Mouse (Mus musculus): ENCODE measurements around the gene Sox6. TPM values are rescaled to one million over a fixed set of nuclear protein-coding genes. Genes with fewer than 3 reads are reported as not detected.

Gene Sox6
- polyA plus RNA-seq, 1 experiment, result not detected

GRCm38 (mm10) chr7:115947916-115948315 is 90.7 kb downstream of the Sox6 start:
- no peak overlapping the region for H3K4me3 ChIP-seq (ENCODE audit: insufficient read depth, low read length)
- H3K4me1 ChIP-seq (ENCODE audit: control insufficient read depth, insufficient read depth, low read length), result no peaks in the 10 kb centered on the region
- no peak overlapping the region for H3K27ac ChIP-seq (ENCODE audit: insufficient read depth, low read depth, low read length)
- TF ChIP-seq POLR2A (IDR thresholded peaks at IDR 0.05; ENCODE audit: borderline replicate concordance, low read depth, low read length) (no peak), CTCF (IDR thresholded peaks at IDR 0.05; ENCODE audit: low read depth, low read length) (no peak)

GRCm38 (mm10) chr7:115946559-115946958 is 92.0 kb downstream of the Sox6 start:
- no peak overlapping the region for H3K4me3 ChIP-seq (ENCODE audit: insufficient read depth, low read length)
- TF ChIP-seq CTCF (IDR thresholded peaks at IDR 0.05; ENCODE audit: low read depth, low read length) (no peak), POLR2A (IDR thresholded peaks at IDR 0.05; ENCODE audit: borderline replicate concordance, low read depth, low read length) (no peak)
- H3K27ac ChIP-seq (ENCODE audit: insufficient read depth, low read depth, low read length), result no peak overlapping the region
- no peaks in the 10 kb centered on the region for H3K4me1 ChIP-seq (ENCODE audit: control insufficient read depth, insufficient read depth, low read length)

- H3K4me1 ChIP-seq (ENCODE audit: control insufficient read depth, insufficient read depth, low read length), result no peaks in the 10 kb centered on the region
- H3K27ac ChIP-seq (ENCODE audit: insufficient read depth, low read depth, low read length), result no peak overlapping the region
- no peak overlapping the region for H3K4me3 ChIP-seq (ENCODE audit: insufficient read depth, low read length)
- TF ChIP-seq CTCF (IDR thresholded peaks at IDR 0.05; ENCODE audit: low read depth, low read length) (no peak), POLR2A (IDR thresholded peaks at IDR 0.05; ENCODE audit: borderline replicate concordance, low read depth, low read length) (no peak)
Measured at GRCm38 (mm10) chr7:115945516-115945915, 93.1 kb downstream of the Sox6 start.

- Histone ChIP-seq H3K27ac (ENCODE audit: insufficient read depth, low read depth, low read length) (no peak overlapping the region), H3K4me1 (ENCODE audit: control insufficient read depth, insufficient read depth, low read length) (no peaks in the 10 kb centered on the region), H3K4me3 (ENCODE audit: insufficient read depth, low read length) (no peak overlapping the region)
- TF ChIP-seq CTCF (IDR thresholded peaks at IDR 0.05; ENCODE audit: low read depth, low read length), result no peak
- no peak for TF ChIP-seq POLR2A (IDR thresholded peaks at IDR 0.05; ENCODE audit: borderline replicate concordance, low read depth, low read length)
Measured at GRCm38 (mm10) chr7:115944250-115944649, 94.3 kb downstream of the Sox6 start.

- Histone ChIP-seq H3K27ac (ENCODE audit: insufficient read depth, low read depth, low read length) (no peak overlapping the region), H3K4me1 (ENCODE audit: control insufficient read depth, insufficient read depth, low read length) (no peaks in the 10 kb centered on the region), H3K4me3 (ENCODE audit: insufficient read depth, low read length) (no peak overlapping the region)
- no peak for TF ChIP-seq POLR2A (IDR thresholded peaks at IDR 0.05; ENCODE audit: borderline replicate concordance, low read depth, low read length)
- TF ChIP-seq CTCF (IDR thresholded peaks at IDR 0.05; ENCODE audit: low read depth, low read length), result no peak
Measured at GRCm38 (mm10) chr7:115941766-115942165, 96.8 kb downstream of the Sox6 start.

GRCm38 (mm10) chr7:115939292-115939691 is 99.3 kb downstream of the Sox6 start:
- no peak for TF ChIP-seq POLR2A (IDR thresholded peaks at IDR 0.05; ENCODE audit: borderline replicate concordance, low read depth, low read length)
- no peak for TF ChIP-seq CTCF (IDR thresholded peaks at IDR 0.05; ENCODE audit: low read depth, low read length)

GRCm38 (mm10) chr7:115936908-115937307 is 101.7 kb downstream of the Sox6 start:
- no peak overlapping the region for H3K4me3 ChIP-seq (ENCODE audit: insufficient read depth, low read length)
- H3K27ac ChIP-seq (ENCODE audit: insufficient read depth, low read depth, low read length), result no peak overlapping the region
- H3K4me1 ChIP-seq (ENCODE audit: control insufficient read depth, insufficient read depth, low read length), result no peaks in the 10 kb centered on the region
- TF ChIP-seq POLR2A (IDR thresholded peaks at IDR 0.05; ENCODE audit: borderline replicate concordance, low read depth, low read length) (no peak), CTCF (IDR thresholded peaks at IDR 0.05; ENCODE audit: low read depth, low read length) (no peak)

More at GRCm38 (mm10) chr7:115939292-115939691, 99.3 kb downstream of the Sox6 start:
- Histone ChIP-seq H3K27ac (ENCODE audit: insufficient read depth, low read depth, low read length) (no peak overlapping the region), H3K4me3 (ENCODE audit: insufficient read depth, low read length) (no peak overlapping the region), H3K4me1 (ENCODE audit: control insufficient read depth, insufficient read depth, low read length) (no peaks in the 10 kb centered on the region)

- Histone ChIP-seq H3K4me3 (ENCODE audit: insufficient read depth, low read length) (no peak overlapping the region), H3K27ac (ENCODE audit: insufficient read depth, low read depth, low read length) (no peak overlapping the region), H3K4me1 (ENCODE audit: control insufficient read depth, insufficient read depth, low read length) (no peaks in the 10 kb centered on the region)
- TF ChIP-seq POLR2A (IDR thresholded peaks at IDR 0.05; ENCODE audit: borderline replicate concordance, low read depth, low read length) (no peak), CTCF (IDR thresholded peaks at IDR 0.05; ENCODE audit: low read depth, low read length) (no peak)
Measured at GRCm38 (mm10) chr7:115915338-115915737, 123.3 kb downstream of the Sox6 start.

GRCm38 (mm10) chr7:115910313-115910712 is 128.3 kb downstream of the Sox6 start:
- TF ChIP-seq POLR2A (IDR thresholded peaks at IDR 0.05; ENCODE audit: borderline replicate concordance, low read depth, low read length) (no peak), CTCF (IDR thresholded peaks at IDR 0.05; ENCODE audit: low read depth, low read length) (no peak)
- no peak overlapping the region for H3K4me3 ChIP-seq (ENCODE audit: insufficient read depth, low read length)
- no peaks in the 10 kb centered on the region for H3K4me1 ChIP-seq (ENCODE audit: control insufficient read depth, insufficient read depth, low read length)
- H3K27ac ChIP-seq (ENCODE audit: insufficient read depth, low read depth, low read length), result no peak overlapping the region

- no peaks in the 10 kb centered on the region for H3K4me1 ChIP-seq (ENCODE audit: control insufficient read depth, insufficient read depth, low read length)
- H3K4me3 ChIP-seq (ENCODE audit: insufficient read depth, low read length), result no peak overlapping the region
- TF ChIP-seq POLR2A (IDR thresholded peaks at IDR 0.05; ENCODE audit: borderline replicate concordance, low read depth, low read length) (no peak), CTCF (IDR thresholded peaks at IDR 0.05; ENCODE audit: low read depth, low read length) (no peak)
Measured at GRCm38 (mm10) chr7:115904798-115905207, 133.8 kb downstream of the Sox6 start.

More at GRCm38 (mm10) chr7:115904798-115905207, 133.8 kb downstream of the Sox6 start:
- H3K27ac ChIP-seq (ENCODE audit: insufficient read depth, low read depth, low read length), result no peak overlapping the region
